8 mouse cellular contexts compared by ENCODE assay signal in genomic region chr13:46180606-46181133, GRCm38 (mm10).
DNase-seq lines count a peak whose midpoint lies in the region; ATAC-seq lines count a peak whose summit lies in the region.

No protein-coding gene starts in this region.

- H3K4me1 ChIP-seq in embryonic facial prominence, embryonic 14.5 days (ENCODE audit: control insufficient read depth, insufficient read depth, low read length) = no peaks in the 10 kb centered on the region
- peaks cover 7% of the 10 kb centered on the region for H3K4me1 ChIP-seq in hindbrain, embryonic 16.5 days (ENCODE audit: control insufficient read depth, insufficient read depth, low read depth, low read length)
- peaks cover 25% of the 10 kb centered on the region for H3K4me1 ChIP-seq in midbrain, embryonic 10.5 days

- no peaks in the 10 kb centered on the region for H3K9me3 ChIP-seq in embryonic facial prominence, embryonic 14.5 days (ENCODE audit: control insufficient read depth, low read length)
- no peaks in the 10 kb centered on the region for H3K9me3 ChIP-seq in hindbrain, embryonic 16.5 days (ENCODE audit: control insufficient read depth, low read length)
- H3K9me3 ChIP-seq in midbrain, embryonic 10.5 days (replicated peaks) = no peaks in the 10 kb centered on the region

- no peak overlapping the region for H3K27ac ChIP-seq in embryonic facial prominence, embryonic 14.5 days (replicated peaks; ENCODE audit: low read depth, low read length)
- no peak overlapping the region for H3K27ac ChIP-seq in hindbrain, embryonic 16.5 days (ENCODE audit: low read depth, low read length)
- peak overlapping the region; percentile 59; the same call in 1 of the 2 replicates for H3K27ac ChIP-seq in midbrain, embryonic 10.5 days (replicated peaks)

- no peak overlapping the region for H3K4me3 ChIP-seq in embryonic facial prominence, embryonic 14.5 days (ENCODE audit: low read depth, low read length)
- H3K4me3 ChIP-seq in hindbrain, embryonic 16.5 days (ENCODE audit: low read length) = peak overlapping the region; percentile 7; the same call in 1 of the 2 replicates
- H3K4me3 ChIP-seq in midbrain, embryonic 10.5 days = peak overlapping the region; percentile 17; the same call in 1 of the 2 replicates

- no peak overlapping the region for H3K9ac ChIP-seq in embryonic facial prominence, embryonic 14.5 days (ENCODE audit: low read depth, low read length)
- no peak overlapping the region; the same call in 1 of the 2 replicates for H3K9ac ChIP-seq in hindbrain, embryonic 16.5 days (ENCODE audit: low read depth, low read length)

- DNase-seq in layer of hippocampus, postnatal 14 days (ENCODE audit: low spot score in 2 of 2) = peak; percentile 8 to 23
- no peak for DNase-seq in layer of hippocampus, postnatal 10 days (ENCODE audit: low spot score in 2 of 2)
- peak; percentile 61 for DNase-seq in embryonic facial prominence, embryonic 14.5 days (ENCODE audit: low spot score)
- DNase-seq in midbrain, embryonic 10.5 days (ENCODE audit: low spot score) = peak; percentile 27
- DNase-seq in T-cell, adult 2 months (ENCODE audit: low spot score) = no peak
- DNase-seq in adrenal gland, adult 8-10 months = no peak
- no peak for DNase-seq in ovary, postnatal 10 days (ENCODE audit: low spot score)

- H3K4me2 ChIP-seq in embryonic facial prominence, embryonic 14.5 days (ENCODE audit: low read depth, low read length) = no peak overlapping the region
- H3K4me2 ChIP-seq in hindbrain, embryonic 16.5 days (ENCODE audit: low read length) = peak overlapping the region; percentile 47

- H3K36me3 ChIP-seq in embryonic facial prominence, embryonic 14.5 days (ENCODE audit: control insufficient read depth, insufficient read depth, low read length) = no peaks in the 10 kb centered on the region
- no peaks in the 10 kb centered on the region for H3K36me3 ChIP-seq in hindbrain, embryonic 16.5 days (ENCODE audit: control insufficient read depth, insufficient read depth, low read length)
- H3K36me3 ChIP-seq in midbrain, embryonic 10.5 days = no peaks in the 10 kb centered on the region

- H3K27me3 ChIP-seq in embryonic facial prominence, embryonic 14.5 days (replicated peaks; ENCODE audit: control insufficient read depth, insufficient read depth, low read length) = no peaks in the 10 kb centered on the region
- no peaks in the 10 kb centered on the region for H3K27me3 ChIP-seq in hindbrain, embryonic 16.5 days (replicated peaks; ENCODE audit: control insufficient read depth, insufficient read depth, low read length)
- H3K27me3 ChIP-seq in midbrain, embryonic 10.5 days (ENCODE audit: low read depth, poor library complexity, severe bottlenecking) = no peaks in the 10 kb centered on the region

- WGBS in embryonic facial prominence, embryonic 14.5 days = 37% methylated on average over 12 of the region's 12 CpGs
- 4% methylated on average over 12 of the region's 12 CpGs for WGBS in hindbrain, embryonic 16.5 days
- 41% methylated on average over 12 of the region's 12 CpGs for WGBS in midbrain, embryonic 10.5 days

- ATAC-seq in embryonic facial prominence, embryonic 14.5 days (ENCODE audit: low read depth) = peak; percentile 50; the same call in 1 of the 2 replicates
- peak; percentile 40; the same call in 1 of the 2 replicates for ATAC-seq in hindbrain, embryonic 16.5 days

Comparison
In these comparisons a context has a peak if more than half of its experiments do, and no peak if none do; other contexts are left out.
1. DNase-seq: peak in layer of hippocampus, postnatal 14 days (2 of 2), embryonic facial prominence, embryonic 14.5 days (single experiment) and midbrain, embryonic 10.5 days (single experiment); none in layer of hippocampus, postnatal 10 days (0 of 2), T-cell, adult 2 months (single experiment), adrenal gland, adult 8-10 months (single experiment) and ovary, postnatal 10 days (single experiment).